ENCODE assay signal across 8 mouse cellular contexts in the genomic region with DNA sequence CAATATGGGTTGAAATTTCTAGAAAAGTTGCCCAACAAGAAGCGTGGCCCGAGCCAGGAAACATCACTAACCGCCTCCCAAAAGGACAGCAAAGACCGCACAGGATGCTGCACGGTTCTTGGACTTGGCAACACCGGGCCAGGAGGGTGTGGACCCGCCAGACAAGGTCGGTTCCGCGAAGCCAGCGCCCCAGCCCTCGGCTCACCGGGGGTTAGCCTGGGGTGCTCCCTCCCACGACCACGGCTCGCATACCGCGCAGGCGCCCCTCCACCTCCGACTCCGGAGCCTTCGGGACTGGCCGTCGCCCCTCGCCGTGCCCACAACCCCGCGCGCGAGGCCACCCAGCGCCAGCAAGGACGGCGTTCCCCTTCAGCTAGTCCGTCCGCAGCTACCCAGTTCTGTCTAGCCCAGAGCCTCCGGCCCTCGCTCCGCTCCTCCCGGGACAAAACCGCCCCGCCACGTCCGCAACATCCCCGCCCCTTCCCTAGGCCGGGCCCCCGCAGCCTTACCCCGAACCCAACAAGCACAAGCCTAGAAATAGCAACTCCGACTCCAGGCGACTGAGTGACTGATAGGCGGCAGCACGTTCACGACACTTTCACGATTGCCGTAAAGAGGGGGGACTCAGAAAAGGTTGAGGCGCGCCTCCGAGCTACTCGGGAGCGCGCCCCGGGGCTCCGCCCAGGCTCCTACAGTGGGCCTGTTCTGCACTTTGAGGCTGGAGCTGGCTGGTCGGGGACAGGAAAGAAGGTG. TPM values are rescaled to one million over a fixed set of nuclear protein-coding genes. Genes with fewer than 3 reads are reported as not detected.
DNase-seq lines count a peak whose midpoint lies in the region; ATAC-seq lines count a peak whose summit lies in the region.

TSS of gene Dram2 (plus strand) at position 628 of the 753 bp plus-strand sequence.
TSS of gene Cept1 (minus strand) at position 632 of the 753 bp plus-strand sequence.

- H3K4me3 ChIP-seq in hindbrain, embryonic 16.5 days (ENCODE audit: low read length) = peak within 1 kb of the TSS; percentile 62
- peak within 1 kb of the TSS; percentile 92 for H3K4me3 ChIP-seq in macrophage (ENCODE audit: inconsistent target)

- peak within 1 kb of the TSS; percentile 97 for H3K27ac ChIP-seq in hindbrain, embryonic 16.5 days (ENCODE audit: low read depth, low read length)
- peak within 1 kb of the TSS; percentile 89 for H3K27ac ChIP-seq in macrophage

- H3K79me2 ChIP-seq in macrophage (ENCODE audit: inconsistent target) = peaks cover 96% of the 10 kb centered on the region

- peak; percentile 98 for ATAC-seq in hindbrain, embryonic 16.5 days

- no peaks in the 10 kb centered on the region for H3K36me3 ChIP-seq in hindbrain, embryonic 16.5 days (ENCODE audit: control insufficient read depth, insufficient read depth, low read length)
- H3K36me3 ChIP-seq in macrophage (ENCODE audit: inconsistent target) = peaks cover 2% of the 10 kb centered on the region; the same call in 1 of the 2 replicates

- under 1% methylated on average over 61 of the region's 63 CpGs for WGBS in hindbrain, embryonic 16.5 days
- 1% methylated on average over 61 of the region's 63 CpGs for WGBS in macrophage (ENCODE audit: missing documents)

- DNase-seq in WW6 (ENCODE audit: low read depth, low spot score) = peak; percentile 87
- peak; percentile 71 to 88 for DNase-seq in cerebellum, postnatal 4 days (ENCODE audit: low spot score in 2 of 2)
- DNase-seq in gastrocnemius, adult 18-20 months (ENCODE audit: low spot score) = peak; percentile 94
- DNase-seq in left cerebral cortex, adult 18-20 months (ENCODE audit: low spot score in 2 of 2) = peak; percentile 87 to 91
- DNase-seq in right cerebral cortex, adult 18-20 months = peak; percentile 93
- DNase-seq in urinary bladder, postnatal 10 days (ENCODE audit: low spot score) = peak; percentile 59

- H3K27me3 ChIP-seq in hindbrain, embryonic 16.5 days (replicated peaks; ENCODE audit: control insufficient read depth, insufficient read depth, low read length) = no peaks in the 10 kb centered on the region

- peaks cover 10% of the 10 kb centered on the region for H3K4me1 ChIP-seq in hindbrain, embryonic 16.5 days (ENCODE audit: control insufficient read depth, insufficient read depth, low read depth, low read length)

- H3K9ac ChIP-seq in hindbrain, embryonic 16.5 days (ENCODE audit: low read depth, low read length) = peak within 1 kb of the TSS; percentile 75

- H3K4me2 ChIP-seq in hindbrain, embryonic 16.5 days (ENCODE audit: low read length) = peak within 1 kb of the TSS; percentile 78

- H3K9me3 ChIP-seq in hindbrain, embryonic 16.5 days (ENCODE audit: control insufficient read depth, low read length) = no peaks in the 10 kb centered on the region

RNA-seq across cellular contexts. Expression of gene Dram2, which starts in this region (rescaled TPM):
- total RNA-seq in gastrocnemius, adult 18-20 months (2021) = 100 to 1,000 TPM in 1 of 2 experiments, 10 to 100 TPM in 1; 93.7 to 103 TPM
- 65.5 and 72.5 TPM in 2 replicates for polyA plus RNA-seq in hindbrain, embryonic 16.5 days (2015; fragmentation: Nextera tagmentation; extraction: Ambion mirVana)
- total RNA-seq in left cerebral cortex, adult 18-20 months (2021) = 10 to 100 TPM; 30.2 to 34.8 TPM
- 100 to 1,000 TPM in 20 of 26 experiments, 10 to 100 TPM in 6; 37.1 to 283 (median 171) TPM for total RNA-seq in macrophage (2018; cell fraction: chromatin; rRNA removed)
- total RNA-seq in macrophage (2018; cell fraction: cytosol; rRNA removed) = 100 to 1,000 TPM; 192 to 356 (median 270) TPM
- total RNA-seq in macrophage (2018; cell fraction: nucleus; rRNA removed) = 100 to 1,000 TPM in 24 of 26 experiments, 10 to 100 TPM in 2; 86.2 to 326 (median 213) TPM
- polyA plus RNA-seq in macrophage (2018) = 145 to 281 TPM (median 211 TPM) in 3 replicates

RNA-seq across cellular contexts. Expression of gene Cept1, which starts in this region (rescaled TPM):
- total RNA-seq in gastrocnemius, adult 18-20 months (2021) = 10 to 100 TPM; 27.6 to 30.8 TPM
- polyA plus RNA-seq in hindbrain, embryonic 16.5 days (2015; fragmentation: Nextera tagmentation; extraction: Ambion mirVana) = 49.8 and 50.8 TPM in 2 replicates
- 10 to 100 TPM; 49.7 to 52.1 TPM for total RNA-seq in left cerebral cortex, adult 18-20 months (2021)
- 100 to 1,000 TPM in 20 of 26 experiments, 10 to 100 TPM in 6; 39.3 to 455 (median 247) TPM for total RNA-seq in macrophage (2018; cell fraction: chromatin; rRNA removed)
- 100 to 1,000 TPM in 23 of 26 experiments, 10 to 100 TPM in 3; 85.5 to 266 (median 152) TPM for total RNA-seq in macrophage (2018; cell fraction: cytosol; rRNA removed)
- 100 to 1,000 TPM; 107 to 448 (median 341) TPM for total RNA-seq in macrophage (2018; cell fraction: nucleus; rRNA removed)
- 73.6 to 155 TPM (median 154 TPM) in 3 replicates for polyA plus RNA-seq in macrophage (2018)

Comparison
In these comparisons a context has a peak if more than half of its experiments do, and no peak if none do; other contexts are left out.
1. Peak in every context shown above with its lines: DNase-seq, ATAC-seq, H3K4me3 ChIP-seq and H3K27ac ChIP-seq.